Mouse (Mus musculus) urinary bladder, adult 18-20 months (tissue): Measurements from ENCODE around the gene Gm21812.
"Not testable (repeated sequence)": the region's sequence is repeated elsewhere in the genome, so short reads cannot be mapped to it uniquely, and the experiment has no call there.

Experiments used
- DNase-seq, 2 experiments: peaks; one replicate each; pipeline ENCODE4 v3.0.0; 2022; ENCODE audit warnings: low spot score in 2 of 2, mixed read lengths in 2 of 2

Gm21812 gene

GRCm38 (mm10) chrY:9347084-9347483 lies at the start of gene Gm21812:
Gene Gm21812 (minus strand): TSS chrY:9347184.
- not testable (repeated sequence) for DNase-seq
